Mouse (Mus musculus) embryo, embryonic 10 days (tissue): ENCODE results near the gene Nxf2.
"Not testable (repeated sequence)": the region's sequence is repeated elsewhere in the genome, so short reads cannot be mapped to it uniquely, and the experiment has no call there.

ENCODE experiments used
- DNase-seq: peaks from one replicate; pipeline ENCODE4 v3.0.0-alpha.2; 2015; ENCODE audit warnings: low spot score

Gene Nxf2

GRCm38 (mm10) chrX:134964546-134964945 lies at the start of gene Nxf2:
Gene Nxf2, minus strand, starts transcription at chrX:134964754.
- no peak for DNase-seq

GRCm38 (mm10) chrX:135011381-135011780 lies 46.8 kb upstream of the Nxf2 start:
- peak; percentile 26 for DNase-seq

GRCm38 (mm10) chrX:135009471-135009815 lies 44.9 kb upstream of the Nxf2 start:
- DNase-seq: no peak

GRCm38 (mm10) chrX:135008720-135009470 lies 44.3 kb upstream of the Nxf2 start, which contains the start of gene Zmat1:
Gene Zmat1, minus strand, starts transcription at chrX:135009209.
- DNase-seq: peak; percentile 89

GRCm38 (mm10) chrX:135008021-135008420 lies 43.5 kb upstream of the Nxf2 start:
- DNase-seq: peak; percentile 7

- DNase-seq: peak; percentile 76
These were observed 1.1 kb downstream of the Nxf2 start for GRCm38 (mm10) chrX:134963305-134964094.

GRCm38 (mm10) chrX:134930361-134930760 lies 34.2 kb downstream of the Nxf2 start:
- peak; percentile 45 for DNase-seq

GRCm38 (mm10) chrX:134929927-134930326 lies 34.6 kb downstream of the Nxf2 start:
- DNase-seq: no peak

GRCm38 (mm10) chrX:134925058-134925457 lies 39.5 kb downstream of the Nxf2 start:
- DNase-seq: peak; percentile 48

- DNase-seq: no peak
These were observed 40.7 kb downstream of the Nxf2 start for GRCm38 (mm10) chrX:134923675-134924424.

GRCm38 (mm10) chrX:134919220-134919619 lies 45.3 kb downstream of the Nxf2 start:
- DNase-seq: no peak

GRCm38 (mm10) chrX:134915745-134916144 lies 48.8 kb downstream of the Nxf2 start:
- no peak for DNase-seq

GRCm38 (mm10) chrX:134915315-134915714 lies 49.2 kb downstream of the Nxf2 start:
- DNase-seq: not testable (repeated sequence)

- no peak for DNase-seq
These were observed 49.7 kb downstream of the Nxf2 start for GRCm38 (mm10) chrX:134914851-134915250.

- DNase-seq: peak; percentile 51
These were observed 51.2 kb downstream of the Nxf2 start for GRCm38 (mm10) chrX:134913234-134913936.

- peak; percentile 3 for DNase-seq
These were observed 51.7 kb downstream of the Nxf2 start for GRCm38 (mm10) chrX:134912805-134913204.

- no peak for DNase-seq
These were observed 54.2 kb downstream of the Nxf2 start for GRCm38 (mm10) chrX:134910345-134910744.
